In the genomic region with DNA sequence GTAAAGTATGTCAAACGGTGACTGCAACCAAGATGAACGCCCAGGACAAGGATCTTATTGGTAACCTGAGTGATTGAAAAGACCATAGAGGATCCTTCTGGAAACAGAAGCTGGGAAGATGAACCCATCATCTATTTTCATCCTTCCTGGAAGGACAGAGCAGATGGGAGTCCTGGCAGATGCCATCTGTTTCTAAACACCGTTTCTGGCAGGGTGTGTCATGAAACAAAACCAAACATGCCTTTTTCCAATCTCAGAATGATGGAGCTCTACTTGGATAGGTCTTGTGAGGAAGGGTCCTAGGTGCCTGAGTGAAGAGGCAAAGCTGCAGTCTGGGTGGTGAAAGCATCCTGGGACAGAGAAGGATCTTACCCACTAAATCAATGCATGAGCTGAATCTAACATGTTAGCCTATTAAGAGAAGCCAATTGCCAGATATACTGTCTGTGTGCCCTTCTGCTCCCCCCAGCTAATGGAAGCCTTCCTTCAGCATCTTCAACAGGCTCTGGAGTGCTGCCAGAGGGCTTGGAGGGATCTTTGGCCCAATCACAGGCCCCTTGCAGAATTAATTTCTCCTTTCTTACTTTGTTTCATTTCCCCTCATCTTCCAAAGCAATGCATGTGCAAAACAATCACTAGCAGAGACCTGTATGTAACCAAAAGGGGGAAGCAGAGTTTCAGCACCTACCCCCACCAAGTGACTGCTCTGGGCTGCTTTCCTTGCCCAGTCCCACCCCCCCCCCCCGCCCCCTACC, we compare ENCODE assay signal across 12 mouse cellular contexts.
DNase-seq lines count a peak whose midpoint lies in the region; ATAC-seq and TF ChIP-seq lines count a peak whose summit lies in the region.
"Had no signal": no experiment of that assay in that cellular context is flagged by ENCODE, and none has a peak within 500 bp of the region (broad histone marks: within the 10 kb centered on the region; RNA-seq: fewer than 3 reads in every experiment).

No protein-coding gene starts in this region.

- no peak overlapping the region for H3K4me3 ChIP-seq in forebrain, postnatal 0 days (ENCODE audit: low read depth, low read length)
- H3K4me3 ChIP-seq in midbrain, postnatal 0 days (ENCODE audit: low read depth, low read length), result no peak overlapping the region
- H3K4me3 ChIP-seq: heart, embryonic 13.5 days; limb, embryonic 12.5 days had no signal

- WGBS in forebrain, postnatal 0 days, result 53% methylated on average over 4 of the region's 4 CpGs
- 86% methylated on average over 3 of the region's 4 CpGs for WGBS in midbrain, postnatal 0 days

- peak overlapping the region; percentile 92 for H3K27ac ChIP-seq in forebrain, postnatal 0 days (ENCODE audit: low read depth, low read length)
- H3K27ac ChIP-seq in midbrain, postnatal 0 days (ENCODE audit: low read depth, low read length), result peak overlapping the region; percentile 85
- H3K27ac ChIP-seq: heart, embryonic 13.5 days; limb, embryonic 12.5 days; macrophage had no signal

- no peak for TF ChIP-seq CTCF in forebrain, postnatal 0 days (IDR thresholded peaks at IDR 0.05; ENCODE audit: low read depth)
- TF ChIP-seq CTCF in midbrain, postnatal 0 days (IDR thresholded peaks at IDR 0.05), result no peak

- H3K36me3 ChIP-seq in forebrain, postnatal 0 days (ENCODE audit: insufficient read depth), result no peaks in the 10 kb centered on the region
- H3K36me3 ChIP-seq in midbrain, postnatal 0 days (ENCODE audit: insufficient read depth, low read length), result no peaks in the 10 kb centered on the region
- H3K36me3 ChIP-seq: heart, embryonic 13.5 days; limb, embryonic 12.5 days had no signal

- peak overlapping the region; percentile 37; the same call in 1 of the 2 replicates for H3K9ac ChIP-seq in forebrain, postnatal 0 days
- H3K9ac ChIP-seq in midbrain, postnatal 0 days (replicated peaks; ENCODE audit: low read length, poor library complexity, severe bottlenecking), result 0 out of 2 replicates have a peak overlapping the region, but pooled peaks have one; percentile 36
- H3K9ac ChIP-seq: heart, embryonic 13.5 days; limb, embryonic 12.5 days had no signal

- peak; percentile 30 for DNase-seq in layer of hippocampus, adult 9-10 months (ENCODE audit: low spot score)
- no peak for DNase-seq in layer of hippocampus, postnatal 25 days (ENCODE audit: extremely low spot score in 1 of 2, low spot score in 1 of 2)
- DNase-seq in cerebellum, adult 18-20 months, result peak; percentile 81 to 86
- peak; percentile 46 for DNase-seq in forebrain, postnatal 0 days
- DNase-seq in midbrain, postnatal 0 days (ENCODE audit: low spot score), result peak; percentile 57
- no peak for DNase-seq in spleen, adult 18-20 months
- no peak for DNase-seq in adrenal gland, adult 18-20 months (ENCODE audit: low spot score in 2 of 2)
- no peak for DNase-seq in ovary, postnatal 14 days (ENCODE audit: low spot score)
- DNase-seq: kidney, adult 18-20 months had no signal

- H3K27me3 ChIP-seq in forebrain, postnatal 0 days (ENCODE audit: insufficient read depth, low read length), result no peaks in the 10 kb centered on the region
- no peaks in the 10 kb centered on the region for H3K27me3 ChIP-seq in midbrain, postnatal 0 days (ENCODE audit: insufficient read depth, low read length)
- H3K27me3 ChIP-seq: heart, embryonic 13.5 days; limb, embryonic 12.5 days had no signal

- H3K4me2 ChIP-seq in forebrain, postnatal 0 days (ENCODE audit: low read depth), result peak overlapping the region; percentile 30; the same call in 1 of the 2 replicates
- H3K4me2 ChIP-seq in midbrain, postnatal 0 days (ENCODE audit: low read depth, low read length, poor library complexity, severe bottlenecking), result peak overlapping the region; percentile 18; the same call in 1 of the 2 replicates
- H3K4me2 ChIP-seq: heart, embryonic 13.5 days; limb, embryonic 12.5 days had no signal

- H3K4me1 ChIP-seq in forebrain, postnatal 0 days (ENCODE audit: insufficient read depth), result peaks cover 24% of the 10 kb centered on the region
- peaks cover 20% of the 10 kb centered on the region for H3K4me1 ChIP-seq in midbrain, postnatal 0 days (ENCODE audit: insufficient read depth, low read length)

- H3K9me3 ChIP-seq in forebrain, postnatal 0 days (ENCODE audit: low read length), result no peaks in the 10 kb centered on the region
- H3K9me3 ChIP-seq in midbrain, postnatal 0 days (ENCODE audit: low read length), result no peaks in the 10 kb centered on the region
- H3K9me3 ChIP-seq: heart, embryonic 13.5 days; limb, embryonic 12.5 days had no signal

- ATAC-seq in forebrain, postnatal 0 days, result no peak
- 0 out of 2 replicates have a peak, but pooled peaks have one; percentile 12 for ATAC-seq in midbrain, postnatal 0 days (ENCODE audit: low FRiP score)

Comparison
In these comparisons a context has a peak if more than half of its experiments do, and no peak if none do; other contexts are left out.
1. DNase-seq: peak in layer of hippocampus, adult 9-10 months (single experiment), cerebellum, adult 18-20 months (2 of 2), forebrain, postnatal 0 days (single experiment) and midbrain, postnatal 0 days (single experiment); none in layer of hippocampus, postnatal 25 days (0 of 2), spleen, adult 18-20 months (0 of 2), adrenal gland, adult 18-20 months (0 of 2) and ovary, postnatal 14 days (single experiment).